Mouse (Mus musculus): ENCODE measurements around the gene Psma4.

Gene Psma4

DNA sequence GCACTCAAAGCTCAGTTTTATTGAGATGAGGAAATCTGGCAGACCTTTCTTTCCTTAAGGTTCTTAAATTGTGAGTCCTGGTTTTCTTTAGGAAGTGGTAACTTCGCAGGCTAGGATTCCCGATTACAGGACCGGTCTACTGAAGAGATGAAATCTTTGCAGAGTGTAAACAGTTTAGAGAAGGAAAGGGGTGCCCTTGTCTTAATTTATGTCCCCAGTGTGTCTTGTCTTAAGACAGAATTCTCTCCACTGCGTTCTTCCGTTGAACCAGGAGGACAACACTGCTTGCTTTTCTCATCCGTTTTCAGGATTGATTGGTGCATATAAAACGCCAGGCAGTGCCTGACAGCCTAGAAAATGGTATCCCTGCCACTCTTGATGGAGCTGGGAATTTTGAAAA lies 31.8 kb downstream of the Psma4 start:
- CTCF ChIA-PET = no interaction called here

DNA sequence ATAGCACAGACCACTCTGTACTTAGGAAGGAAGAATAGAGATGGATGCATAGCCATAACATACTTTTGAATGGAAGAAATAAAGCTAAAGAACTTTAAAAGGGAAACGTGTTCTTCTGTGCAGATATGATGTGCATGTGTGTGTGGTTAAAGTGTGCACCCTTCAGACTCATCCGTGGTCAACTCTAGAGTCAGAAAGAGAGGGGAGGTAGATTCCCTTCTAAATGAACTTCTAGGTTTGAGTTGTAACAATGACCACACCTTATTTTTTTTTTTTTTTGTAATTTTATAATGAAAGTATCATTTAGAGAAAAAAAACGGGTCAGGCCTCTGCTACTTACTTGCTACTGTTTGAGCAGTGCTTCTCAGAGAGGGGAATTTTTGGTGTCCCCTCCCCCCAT lies 39.8 kb downstream of the Psma4 start:
- CTCF ChIA-PET = no interaction called here

DNA sequence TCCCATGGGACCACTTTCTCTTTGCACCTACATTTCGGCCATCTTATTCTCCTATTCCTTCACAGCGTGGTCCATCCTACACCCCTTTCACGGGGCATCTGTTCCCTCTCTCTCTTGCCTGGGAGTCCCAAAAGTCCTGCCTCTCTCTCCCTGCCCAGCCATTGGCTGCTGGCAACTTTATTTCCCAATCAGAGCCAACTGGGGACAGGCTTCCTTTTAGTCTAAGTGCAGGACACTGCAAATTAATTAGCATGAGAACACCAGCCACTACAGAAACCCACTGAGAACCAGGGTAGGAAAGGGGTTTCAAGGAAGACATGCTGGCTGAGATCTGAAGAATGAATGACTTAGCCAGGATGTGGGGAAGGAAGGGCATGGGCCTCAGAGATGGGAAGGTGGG lies 43.8 kb downstream of the Psma4 start:
- CTCF ChIA-PET = no interaction called here

- CTCF ChIA-PET = no interaction called here
Observed at GRCm38 (mm10) chr9:54995645-54996044, 45.1 kb downstream of the Psma4 start.

DNA sequence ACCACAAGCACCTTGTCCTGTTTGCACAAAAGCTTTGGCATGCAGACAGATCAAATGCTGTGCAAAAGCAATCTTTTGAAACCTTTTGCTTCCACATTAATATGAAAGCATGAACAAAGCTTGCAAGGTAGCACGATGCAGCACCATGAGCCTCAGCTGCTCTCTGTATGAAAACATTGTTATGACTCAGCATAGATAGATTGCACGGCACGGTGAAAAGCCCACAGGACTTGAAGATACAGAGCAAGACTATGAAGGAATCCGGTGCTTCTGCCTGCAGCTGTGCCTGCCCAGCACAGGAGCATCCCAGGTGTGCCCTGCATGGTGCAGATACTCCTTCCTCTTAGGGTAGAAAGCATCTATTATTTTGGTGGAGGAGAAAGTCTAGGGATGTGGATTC lies 53.0 kb downstream of the Psma4 start:
- CTCF ChIA-PET = no interaction called here

Data from spleen, embryonic (tissue).